Mouse (Mus musculus) embryonic facial prominence, embryonic 15.5 days (tissue): Measurements from ENCODE around the gene Ip6k3. TPM values are rescaled to one million over a fixed set of nuclear protein-coding genes. Genes with fewer than 3 reads are reported as not detected.

Source experiments
- ATAC-seq: fragments of 200-750 bp; cut with Nextera tagmentation; 2 replicates; pipeline ENCODE4 v1.8.0; 2017; ENCODE audit warnings: low read depth, moderate TSS enrichment; ENCODE audit not compliant: insufficient number of reproducible peaks, low FRiP score, low TSS enrichment
- H3K27ac ChIP-seq: fragments of 300-500 bp; sonication (generic); replicated peaks from 2 replicates; pipeline ENCODE4 v1.5.1; 2015; ENCODE audit warnings: mild to moderate bottlenecking, inconsistent platforms
- H3K27me3 ChIP-seq: fragments of 300-500 bp; sonication (generic); 2 replicates; pipeline ENCODE4 v1.6.1; 2015; ENCODE audit warnings: inconsistent platforms
- H3K36me3 ChIP-seq: fragments of 300-500 bp; sonication (generic); 2 replicates; pipeline ENCODE4 v1.6.1; 2015; ENCODE audit warnings: mild to moderate bottlenecking, inconsistent platforms
- H3K4me1 ChIP-seq: fragments of 300-500 bp; sonication (generic); 2 replicates; pipeline ENCODE4 v1.6.1; 2015; ENCODE audit warnings: inconsistent platforms
- H3K4me2 ChIP-seq: fragments of 300-500 bp; sonication (generic); replicated peaks from 2 replicates; pipeline ENCODE4 v1.6.1; 2015; ENCODE audit warnings: mild to moderate bottlenecking, inconsistent platforms
- H3K4me3 ChIP-seq: fragments of 300-500 bp; sonication (generic); replicated peaks from 2 replicates; pipeline ENCODE4 v1.5.1; 2015; ENCODE audit warnings: mild to moderate bottlenecking, inconsistent platforms
- H3K9ac ChIP-seq: fragments of 300-500 bp; sonication (generic); 2 replicates; pipeline ENCODE4 v1.6.1; 2015; ENCODE audit warnings: inconsistent platforms
- H3K9me3 ChIP-seq: fragments of 300-500 bp; sonication (generic); replicated peaks from 2 replicates; pipeline ENCODE4 v1.6.1; 2016; ENCODE audit warnings: inconsistent platforms
- WGBS: fragments of 180-500 bp; shearing (Covaris S2); methylation state at CpG from one replicate; pipeline ENCODE4 v1.1.7; 2015; 5-methylcytosine and 5-hydroxymethylcytosine counted together
- polyA plus RNA-seq: library from polyadenylated mRNA; unstranded; fragments of >200 nt; fragmentation: Nextera tagmentation; extraction: Ambion mirVana; gene quantifications from 2 replicates; pipeline ENCODE4 v1.2.1, GENCODE M21; 2015

Gene Ip6k3
- polyA plus RNA-seq, 1 experiment from 2014 or later, result 0.91 TPM

GRCm38 (mm10) chr17:27132238-27132637 is 35.4 kb downstream of the Ip6k3 start:
- peaks cover 49% of the 10 kb centered on the region for H3K4me1 ChIP-seq

GRCm38 (mm10) chr17:27131240-27131665 is 36.3 kb downstream of the Ip6k3 start:
- no peak overlapping the region for H3K4me2 ChIP-seq

More at GRCm38 (mm10) chr17:27132238-27132637, 35.4 kb downstream of the Ip6k3 start:
- no peak for ATAC-seq
- Histone ChIP-seq H3K4me3 (no peak overlapping the region), H3K27ac (no peak overlapping the region), H3K4me2 (no peak overlapping the region), H3K36me3 (0 out of 2 replicates have a peak, but pooled peaks cover 3% of the 10 kb centered on the region), H3K9ac (no peak overlapping the region), H3K9me3 (no peaks in the 10 kb centered on the region), H3K27me3 (no peaks in the 10 kb centered on the region)
- WGBS, result 82% methylated on average over 10 of the region's 10 CpGs

GRCm38 (mm10) chr17:27130246-27130645 is 37.3 kb downstream of the Ip6k3 start:
- 57% methylated on average over 9 of the region's 9 CpGs for WGBS
- no peak overlapping the region for H3K4me2 ChIP-seq
- peaks cover 52% of the 10 kb centered on the region for H3K4me1 ChIP-seq
- ATAC-seq, result no peak
- no peak overlapping the region for H3K9ac ChIP-seq
- no peak overlapping the region for H3K27ac ChIP-seq
- H3K4me3 ChIP-seq, result no peak overlapping the region
- H3K9me3 ChIP-seq, result no peaks in the 10 kb centered on the region
- H3K36me3 ChIP-seq, result peaks cover 8% of the 10 kb centered on the region; the same call in 1 of the 2 replicates
- H3K27me3 ChIP-seq, result no peaks in the 10 kb centered on the region

More at GRCm38 (mm10) chr17:27131240-27131665, 36.3 kb downstream of the Ip6k3 start:
- ATAC-seq, result no peak
- Histone ChIP-seq H3K9me3 (no peaks in the 10 kb centered on the region), H3K4me3 (no peak overlapping the region), H3K9ac (no peak overlapping the region), H3K27ac (no peak overlapping the region), H3K36me3 (0 out of 2 replicates have a peak, but pooled peaks cover 3% of the 10 kb centered on the region), H3K4me1 (peaks cover 49% of the 10 kb centered on the region), H3K27me3 (no peaks in the 10 kb centered on the region)
- WGBS, result 79% methylated on average over 10 of the region's 10 CpGs

- Histone ChIP-seq H3K9me3 (no peaks in the 10 kb centered on the region), H3K27ac (no peak overlapping the region), H3K4me3 (no peak overlapping the region), H3K4me1 (peaks cover 53% of the 10 kb centered on the region), H3K36me3 (peaks cover 8% of the 10 kb centered on the region; the same call in 1 of the 2 replicates), H3K27me3 (no peaks in the 10 kb centered on the region), H3K9ac (no peak overlapping the region), H3K4me2 (no peak overlapping the region)
- ATAC-seq, result no peak
- WGBS, result 83% methylated on average over 7 of the region's 7 CpGs
Observed at GRCm38 (mm10) chr17:27129819-27130218, 37.8 kb downstream of the Ip6k3 start.

DNA sequence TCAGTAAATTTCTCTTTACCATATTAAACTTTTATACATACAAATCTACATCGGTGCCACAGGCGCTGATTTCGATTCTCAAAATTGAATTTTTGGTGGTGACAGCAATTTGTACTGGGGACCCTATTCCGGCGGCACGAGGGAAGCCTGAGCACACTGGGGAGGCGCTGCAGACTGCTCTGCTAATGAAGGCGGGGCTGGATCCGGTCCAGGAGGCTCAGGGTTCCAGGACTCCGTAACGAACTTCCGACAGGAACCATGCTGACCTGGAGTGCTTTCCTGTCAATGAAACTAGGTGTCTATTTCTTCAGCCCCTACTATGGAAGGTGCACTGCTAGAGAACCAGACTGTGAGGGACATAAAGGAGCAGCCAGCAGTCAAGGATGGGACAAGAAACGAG is 38.3 kb downstream of the Ip6k3 start:
- 72% methylated on average over 13 of the region's 13 CpGs for WGBS
- Histone ChIP-seq H3K9ac (no peak overlapping the region), H3K4me1 (peaks cover 52% of the 10 kb centered on the region), H3K27me3 (no peaks in the 10 kb centered on the region), H3K4me3 (no peak overlapping the region), H3K9me3 (no peaks in the 10 kb centered on the region), H3K36me3 (peaks cover 8% of the 10 kb centered on the region; the same call in 1 of the 2 replicates), H3K4me2 (no peak overlapping the region), H3K27ac (no peak overlapping the region)
- no peak for ATAC-seq

DNA sequence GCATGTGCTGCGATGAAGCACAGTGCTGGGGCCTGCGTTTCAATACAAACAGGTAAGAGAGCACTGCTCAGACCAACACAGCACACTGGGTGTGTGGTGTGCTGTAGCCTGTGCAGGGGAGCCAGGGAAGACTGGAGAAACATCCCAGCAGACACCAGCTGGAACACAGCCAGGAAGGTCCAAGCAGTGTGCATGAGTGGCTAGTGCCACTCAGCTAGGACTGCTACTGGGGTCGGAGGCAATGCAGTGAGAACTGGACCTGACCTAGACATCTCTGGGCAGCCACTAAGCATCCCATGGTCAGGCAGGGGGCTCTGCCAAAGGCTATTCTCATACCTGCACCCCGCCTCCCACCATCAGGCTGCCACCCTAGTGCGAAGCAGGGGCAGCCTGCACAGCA is 39.4 kb downstream of the Ip6k3 start:
- no peaks in the 10 kb centered on the region for H3K27me3 ChIP-seq
- WGBS, result 94% methylated on average over 5 of the region's 5 CpGs
- no peak overlapping the region for H3K9ac ChIP-seq
- no peak overlapping the region for H3K4me2 ChIP-seq
- peaks cover 19% of the 10 kb centered on the region for H3K36me3 ChIP-seq
- ATAC-seq, result no peak
- H3K4me1 ChIP-seq, result peaks cover 48% of the 10 kb centered on the region
- no peak overlapping the region for H3K27ac ChIP-seq
- no peak overlapping the region for H3K4me3 ChIP-seq
- H3K9me3 ChIP-seq, result no peaks in the 10 kb centered on the region

GRCm38 (mm10) chr17:27126974-27127373 is 40.6 kb downstream of the Ip6k3 start:
- H3K4me2 ChIP-seq, result no peak overlapping the region

GRCm38 (mm10) chr17:27125669-27126202 is 41.9 kb downstream of the Ip6k3 start:
- peaks cover 40% of the 10 kb centered on the region for H3K36me3 ChIP-seq
- H3K9ac ChIP-seq, result no peak overlapping the region

More at GRCm38 (mm10) chr17:27126974-27127373, 40.6 kb downstream of the Ip6k3 start:
- H3K36me3 ChIP-seq, result peaks cover 30% of the 10 kb centered on the region
- H3K9ac ChIP-seq, result no peak overlapping the region
- no peak overlapping the region for H3K27ac ChIP-seq
- ATAC-seq, result no peak
- 79% methylated on average over 10 of the region's 10 CpGs for WGBS
- no peak overlapping the region for H3K4me3 ChIP-seq
- no peaks in the 10 kb centered on the region for H3K9me3 ChIP-seq
- H3K4me1 ChIP-seq, result peaks cover 36% of the 10 kb centered on the region
- no peaks in the 10 kb centered on the region for H3K27me3 ChIP-seq

GRCm38 (mm10) chr17:27125185-27125584 is 42.4 kb downstream of the Ip6k3 start:
- 33% methylated on average over 12 of the region's 12 CpGs for WGBS
- no peaks in the 10 kb centered on the region for H3K27me3 ChIP-seq
- H3K27ac ChIP-seq, result no peak overlapping the region
- H3K36me3 ChIP-seq, result peaks cover 40% of the 10 kb centered on the region
- H3K4me2 ChIP-seq, result no peak overlapping the region
- H3K4me3 ChIP-seq, result no peak overlapping the region
- no peak; the same call in 1 of the 2 replicates for ATAC-seq
- H3K9ac ChIP-seq, result no peak overlapping the region
- H3K4me1 ChIP-seq, result peaks cover 31% of the 10 kb centered on the region
- no peaks in the 10 kb centered on the region for H3K9me3 ChIP-seq

More at GRCm38 (mm10) chr17:27125669-27126202, 41.9 kb downstream of the Ip6k3 start:
- Histone ChIP-seq H3K9me3 (no peaks in the 10 kb centered on the region), H3K4me1 (peaks cover 31% of the 10 kb centered on the region), H3K27ac (no peak overlapping the region), H3K27me3 (no peaks in the 10 kb centered on the region), H3K4me3 (no peak overlapping the region), H3K4me2 (no peak overlapping the region)
- no peak for ATAC-seq
- WGBS, result 85% methylated on average over 11 of the region's 11 CpGs

DNA sequence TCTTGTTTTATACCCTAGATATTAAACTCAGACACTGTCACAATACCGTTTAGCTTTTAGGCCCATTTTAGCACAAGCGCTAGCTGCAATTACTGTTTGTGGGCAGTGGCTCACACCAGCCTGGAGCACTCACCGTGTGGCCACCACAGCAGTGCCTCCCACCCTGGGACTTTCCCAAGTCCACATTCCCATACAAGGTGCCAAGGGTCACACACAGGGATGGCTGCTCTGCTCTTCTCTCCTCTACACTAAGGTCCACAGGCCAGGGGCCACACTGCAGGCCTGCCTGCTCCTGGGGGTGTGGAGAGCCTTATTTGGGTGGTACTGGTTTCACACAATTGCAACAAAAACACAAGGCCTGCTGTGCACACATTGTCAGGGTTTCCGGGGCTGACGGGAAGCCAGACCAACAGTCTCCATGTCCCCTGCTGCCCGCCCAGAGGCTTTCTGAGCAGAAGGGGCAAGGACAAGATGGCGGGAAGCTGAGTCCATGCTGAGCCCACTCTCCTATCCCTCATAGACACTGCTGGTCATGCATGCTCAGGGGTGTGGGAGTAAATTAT is 43.7 kb downstream of the Ip6k3 start:
- Histone ChIP-seq H3K27me3 (no peaks in the 10 kb centered on the region), H3K36me3 (peaks cover 40% of the 10 kb centered on the region), H3K4me3 (no peak overlapping the region), H3K9ac (no peak overlapping the region), H3K4me2 (no peak overlapping the region), H3K27ac (no peak overlapping the region), H3K4me1 (peaks cover 24% of the 10 kb centered on the region), H3K9me3 (no peaks in the 10 kb centered on the region)
- 93% methylated on average over 7 of the region's 7 CpGs for WGBS
- no peak for ATAC-seq

DNA sequence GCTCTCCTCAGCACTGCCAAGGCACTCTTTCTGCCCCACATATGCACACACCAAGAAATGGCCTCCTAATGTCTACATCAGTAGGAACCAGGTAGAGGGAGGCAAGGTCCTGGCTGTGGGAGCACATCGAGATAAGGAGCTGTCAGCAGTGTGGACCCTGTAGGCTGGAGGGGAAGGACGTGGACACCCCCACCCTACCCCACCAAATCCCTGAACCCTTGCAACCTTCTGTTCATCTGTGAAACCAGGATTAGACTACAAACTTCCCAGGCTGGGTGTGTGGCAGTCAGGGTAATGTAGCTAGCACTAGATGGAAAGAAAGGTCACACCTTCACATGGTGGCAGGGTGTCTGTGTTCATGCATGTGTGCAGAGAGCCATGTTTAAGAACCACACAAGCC is 44.5 kb downstream of the Ip6k3 start:
- H3K4me1 ChIP-seq, result peaks cover 24% of the 10 kb centered on the region
- no peaks in the 10 kb centered on the region for H3K9me3 ChIP-seq
- ATAC-seq, result no peak
- peaks cover 40% of the 10 kb centered on the region for H3K36me3 ChIP-seq
- H3K4me2 ChIP-seq, result no peak overlapping the region
- no peak overlapping the region for H3K27ac ChIP-seq
- no peak overlapping the region for H3K4me3 ChIP-seq
- H3K9ac ChIP-seq, result no peak overlapping the region
- H3K27me3 ChIP-seq, result no peaks in the 10 kb centered on the region
- WGBS, result 89% methylated on average over 2 of the region's 2 CpGs

GRCm38 (mm10) chr17:27122701-27123100 is 44.9 kb downstream of the Ip6k3 start:
- ATAC-seq, result no peak
- Histone ChIP-seq H3K9me3 (no peaks in the 10 kb centered on the region), H3K4me1 (peaks cover 24% of the 10 kb centered on the region), H3K4me3 (no peak overlapping the region), H3K4me2 (no peak overlapping the region), H3K27me3 (no peaks in the 10 kb centered on the region), H3K27ac (no peak overlapping the region), H3K36me3 (peaks cover 43% of the 10 kb centered on the region), H3K9ac (no peak overlapping the region)
- WGBS, result 79% methylated on average over 11 of the region's 11 CpGs
